Mouse (Mus musculus) telencephalon, adult 2 months (tissue): ENCODE measurements at regions not wholly inside any gene's neighbourhood (a gene's known extent, or its start where the extent isn't known, plus 50 kb on each side); places are given as distances from the start of the nearest gene placed in this dataset.
"Not testable (repeated sequence)": the region's sequence is repeated elsewhere in the genome, so short reads cannot be mapped to it uniquely, and the experiment has no call there.

Experiments
- DNase-seq: peaks from one replicate; pipeline ENCODE4 v3.0.0-alpha.2; 2011; ENCODE audit warnings: low read depth, low spot score

DNA sequence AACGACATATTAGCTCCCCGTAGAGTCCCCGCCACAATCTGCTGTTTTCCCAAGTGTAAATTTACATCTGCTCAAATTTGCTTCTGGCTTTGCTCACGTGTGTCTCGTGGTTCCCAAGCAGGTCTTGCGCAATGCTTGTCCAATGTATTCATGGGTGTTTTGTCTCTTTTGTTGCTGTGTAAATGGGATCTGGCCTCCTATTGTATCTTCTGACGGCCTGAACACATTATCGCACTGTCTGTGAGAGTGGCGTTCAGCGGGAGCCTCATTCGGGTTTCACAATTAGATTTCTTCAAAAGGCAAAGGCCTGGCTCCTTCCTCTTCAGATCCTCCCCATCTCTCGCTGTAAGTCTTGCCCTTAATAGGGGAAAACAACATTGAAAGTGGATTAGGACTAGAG, 274.5 kb downstream of the Fam19a5 start:
- DNase-seq = no peak

GRCm38 (mm10) chr15:87842097-87842496, 298.0 kb downstream of the Fam19a5 start:
- no peak for DNase-seq

DNA sequence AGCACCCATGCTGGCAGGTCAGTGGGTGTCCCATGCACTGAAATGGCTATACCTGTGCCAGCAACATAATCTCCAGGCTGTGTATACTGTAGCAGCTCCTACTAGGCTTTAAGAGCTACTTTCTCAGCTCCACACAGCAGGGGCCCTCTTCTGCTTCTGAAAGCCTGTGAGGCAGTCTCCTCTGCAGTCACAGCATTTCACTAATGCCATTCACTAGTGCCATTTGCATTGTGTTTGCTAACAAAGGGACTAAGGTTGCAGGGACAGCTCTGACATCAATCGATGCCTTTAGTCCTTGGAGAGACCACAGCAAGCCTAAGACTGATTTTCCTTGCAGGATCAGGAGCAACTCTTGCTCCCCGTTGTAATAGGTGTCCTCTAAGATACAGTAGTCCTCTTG, 315.0 kb downstream of the Fam19a5 start:
- no peak for DNase-seq

- DNase-seq = peak; percentile 6
Measured at GRCm38 (mm10) chr15:87876286-87876899, 332.3 kb downstream of the Fam19a5 start.

- DNase-seq = peak; percentile 17
Measured at GRCm38 (mm10) chr15:87890903-87891302, 346.8 kb downstream of the Fam19a5 start.

DNA sequence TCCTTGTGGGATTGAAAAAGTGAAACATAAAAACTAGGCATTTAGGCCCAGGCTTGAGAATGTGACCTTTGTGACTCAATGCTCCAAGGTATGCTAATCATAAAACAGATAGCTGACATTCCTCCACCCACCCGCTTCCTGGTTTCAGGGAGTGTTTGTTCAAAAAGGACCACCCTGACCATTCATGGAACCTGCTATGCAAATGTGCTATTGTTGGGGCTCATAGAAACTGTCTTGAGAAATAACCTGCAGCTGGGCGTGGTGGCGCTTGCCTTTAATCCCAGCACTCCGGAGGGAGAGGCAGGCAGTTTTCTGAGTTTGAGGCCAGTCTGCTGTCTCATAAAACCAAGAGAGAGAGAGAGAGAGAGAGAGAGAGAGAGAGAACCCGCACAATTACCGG, 350.8 kb downstream of the Fam19a5 start:
- not testable (repeated sequence) for DNase-seq

DNA sequence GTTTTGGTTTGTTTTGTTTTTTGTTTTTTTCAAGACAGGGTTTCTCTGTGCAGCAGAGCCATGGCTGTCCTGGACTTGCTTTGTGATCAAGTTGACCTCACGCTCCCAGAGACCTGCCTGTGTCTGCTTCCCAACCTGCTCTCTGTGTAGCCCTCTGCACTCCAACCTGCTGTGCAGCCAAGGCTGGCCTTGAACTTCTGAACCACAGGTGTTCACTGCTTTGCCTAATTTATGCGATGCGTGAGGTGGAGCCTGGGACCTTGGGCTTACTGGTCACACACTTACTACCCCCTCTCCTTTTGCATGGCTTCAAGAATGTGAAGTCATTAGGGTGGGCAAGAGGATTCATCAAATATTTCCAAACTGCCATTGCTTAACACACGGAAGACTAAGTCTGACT, 354.6 kb downstream of the Fam19a5 start:
- DNase-seq = no peak

DNA sequence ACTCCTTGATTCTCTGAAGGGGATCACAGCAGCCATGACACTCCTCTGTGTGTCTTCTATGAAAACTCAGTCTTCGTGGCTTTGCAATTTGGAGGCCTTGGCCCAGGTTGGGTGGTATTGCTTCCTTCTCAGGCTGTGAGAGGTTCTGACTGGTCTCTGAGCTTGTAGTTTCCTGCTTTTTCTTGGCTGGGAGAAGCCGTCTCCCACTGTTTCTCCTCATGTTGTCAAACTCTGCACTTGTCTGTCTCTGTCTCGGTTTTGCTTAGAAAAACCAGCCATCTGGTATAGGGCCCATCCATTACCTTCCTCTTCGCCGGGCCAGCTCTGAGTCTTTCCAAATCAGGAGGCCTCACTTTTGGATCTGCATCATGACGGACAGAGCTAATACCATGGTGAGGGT, 360.3 kb downstream of the Fam19a5 start:
- no peak for DNase-seq

DNA sequence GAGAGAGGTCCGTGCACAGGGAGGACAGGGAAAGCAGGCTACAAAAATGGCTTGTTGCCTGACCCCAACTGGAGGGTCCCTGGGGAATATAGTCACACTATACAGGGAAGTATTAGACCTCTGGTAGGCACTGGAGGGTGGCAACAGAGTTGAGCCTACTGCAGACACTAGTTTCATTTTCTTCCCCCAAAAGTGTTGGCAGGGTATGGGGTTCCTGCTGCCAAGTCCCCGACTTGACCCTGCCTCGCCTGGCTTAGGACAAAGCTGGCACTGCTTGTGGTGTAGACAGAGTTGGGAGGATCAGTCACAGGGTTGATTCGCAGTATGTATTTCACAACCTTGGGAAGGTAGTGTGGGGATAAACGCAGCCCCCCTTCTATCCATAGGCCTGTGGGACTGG, 362.2 kb downstream of the Fam19a5 start:
- no peak for DNase-seq

DNA sequence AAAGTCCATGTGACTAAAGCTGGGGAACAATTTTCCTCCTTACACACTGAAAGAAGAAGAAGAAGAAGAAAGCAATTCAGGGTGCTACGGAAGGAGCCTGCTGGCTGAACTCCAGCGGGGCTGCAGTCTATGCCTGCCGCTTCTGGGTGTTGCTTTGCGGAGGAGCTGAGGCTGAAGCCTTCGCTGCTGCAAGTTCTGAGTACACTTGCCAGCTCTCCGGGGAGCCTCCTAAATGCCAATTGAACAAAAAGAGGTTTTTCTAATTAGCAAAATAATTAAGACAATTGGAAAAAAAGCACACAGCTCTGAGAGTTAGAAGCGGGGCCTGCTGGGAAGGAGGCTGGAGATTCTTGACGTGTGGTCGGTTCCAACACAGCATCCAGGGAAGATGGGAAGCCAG, 378.0 kb downstream of the Fam19a5 start:
- peak; percentile 34 for DNase-seq

DNA sequence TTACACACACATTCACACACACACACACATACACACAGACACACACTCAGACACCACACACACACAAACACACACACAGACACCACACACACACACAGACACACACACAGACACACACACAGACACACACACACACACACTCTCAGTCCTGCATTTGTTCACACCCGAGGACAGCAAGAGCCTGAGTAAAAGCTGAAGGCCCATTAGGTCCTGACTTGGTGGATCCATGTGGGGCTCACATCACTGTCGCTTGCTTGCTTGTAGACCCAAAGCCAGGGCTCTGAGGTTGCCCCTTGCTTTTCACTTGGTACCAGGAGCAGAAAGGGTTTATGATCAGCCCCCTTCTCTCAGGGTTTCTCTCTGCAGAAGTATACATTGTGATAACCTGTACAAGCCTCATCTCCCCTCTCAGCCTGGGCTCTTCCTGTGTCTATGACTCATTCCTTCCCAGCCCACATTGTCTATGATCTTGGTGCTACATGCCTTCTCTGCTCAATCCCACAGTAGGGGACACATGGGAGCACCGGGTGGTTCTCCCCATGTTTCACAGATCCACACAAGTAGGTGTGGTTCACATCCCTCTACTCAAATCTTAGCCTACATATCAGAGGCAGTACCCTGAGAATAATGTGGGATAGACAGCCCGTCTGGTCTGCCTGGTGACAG, 378.8 kb downstream of the Fam19a5 start:
- DNase-seq = no peak

DNA sequence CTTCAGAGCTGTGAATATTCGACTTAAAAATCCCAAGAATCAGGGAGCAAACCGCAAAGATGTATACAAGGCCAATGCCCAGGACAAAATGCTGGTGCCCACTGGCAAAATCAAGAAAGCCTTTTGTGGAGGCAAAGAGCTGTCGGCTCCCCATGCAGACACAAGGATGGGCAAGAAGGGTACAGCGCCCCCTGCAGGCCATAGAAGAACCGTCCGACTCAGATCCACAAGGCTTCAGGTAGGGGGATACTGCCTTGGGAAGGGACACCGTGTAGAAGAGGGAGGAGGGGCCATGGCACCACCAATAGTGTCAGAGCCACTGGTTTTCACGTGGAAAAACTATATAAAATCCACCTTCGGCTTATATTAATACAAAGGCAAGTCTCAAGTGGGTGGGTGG, 379.8 kb downstream of the Fam19a5 start:
- DNase-seq = no peak

DNA sequence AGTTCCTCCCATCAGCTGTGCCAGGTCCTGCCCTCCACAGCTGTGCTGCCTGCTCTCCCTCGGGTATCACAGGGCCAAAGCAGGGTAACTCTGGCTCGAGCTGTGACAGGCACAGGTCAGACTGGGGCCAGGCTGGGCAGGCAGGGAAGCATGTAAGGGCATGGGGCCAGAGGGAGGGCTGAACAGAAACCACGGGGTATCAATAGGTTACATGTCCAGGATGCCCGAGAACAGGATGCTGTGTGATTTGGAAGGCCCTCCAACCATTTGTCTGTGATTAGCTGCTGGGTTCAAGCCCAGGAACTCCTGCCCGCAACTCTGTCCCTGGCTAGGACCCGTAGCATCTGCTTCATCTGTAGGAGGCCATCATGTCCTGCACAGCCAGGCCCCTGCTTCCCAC, 391.9 kb downstream of the Fam19a5 start:
- DNase-seq = no peak

DNA sequence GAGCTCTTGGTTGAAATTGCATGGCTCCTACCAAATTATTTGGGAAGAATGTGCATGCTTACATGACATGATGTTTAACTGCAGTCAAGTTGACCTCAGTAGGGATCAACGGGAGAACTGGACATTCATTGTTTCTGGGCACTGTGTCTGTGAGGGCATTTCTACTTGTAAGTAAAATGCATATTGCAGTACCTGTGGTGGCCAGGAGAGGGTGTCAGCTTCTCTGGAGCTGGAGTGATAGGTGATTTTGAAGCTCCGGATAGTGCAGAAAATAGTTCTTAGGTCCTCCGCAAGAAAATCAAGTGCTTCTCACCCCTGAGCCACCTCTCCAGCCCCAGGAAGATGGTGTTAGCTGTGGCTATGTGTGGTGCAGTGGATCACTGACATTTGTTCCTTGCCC, 396.7 kb downstream of the Fam19a5 start:
- peak; percentile 55 for DNase-seq

- no peak for DNase-seq
Measured at GRCm38 (mm10) chr15:87952531-87952930, 408.4 kb downstream of the Fam19a5 start.

DNA sequence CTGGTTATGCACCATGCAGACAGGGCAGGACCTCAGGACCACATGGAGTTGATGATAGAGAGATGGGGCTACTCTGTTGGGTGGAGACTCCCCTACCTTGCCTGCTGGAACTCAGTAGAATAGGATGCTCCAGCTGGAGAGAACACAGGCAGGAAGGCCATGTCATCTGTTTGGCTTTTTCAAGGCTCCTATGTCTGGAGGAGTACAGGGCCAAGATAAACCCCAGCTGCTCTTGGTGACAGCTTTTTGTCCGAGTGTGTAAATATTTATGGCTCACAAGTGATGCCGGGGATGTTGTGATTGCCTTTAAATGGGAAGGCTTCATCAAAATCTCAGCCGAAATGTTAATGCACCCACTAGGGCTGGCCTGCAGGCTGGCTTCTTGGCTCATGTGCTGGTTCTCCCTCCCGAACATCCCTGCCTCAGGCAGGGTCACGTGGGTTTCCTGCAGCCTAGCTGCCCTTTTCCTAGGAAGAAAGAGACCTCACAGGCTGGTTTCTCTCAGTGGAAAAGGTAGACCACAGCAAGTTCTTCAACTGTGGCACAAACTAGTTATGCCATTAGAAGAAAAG, 411.7 kb downstream of the Fam19a5 start:
- no peak for DNase-seq

DNA sequence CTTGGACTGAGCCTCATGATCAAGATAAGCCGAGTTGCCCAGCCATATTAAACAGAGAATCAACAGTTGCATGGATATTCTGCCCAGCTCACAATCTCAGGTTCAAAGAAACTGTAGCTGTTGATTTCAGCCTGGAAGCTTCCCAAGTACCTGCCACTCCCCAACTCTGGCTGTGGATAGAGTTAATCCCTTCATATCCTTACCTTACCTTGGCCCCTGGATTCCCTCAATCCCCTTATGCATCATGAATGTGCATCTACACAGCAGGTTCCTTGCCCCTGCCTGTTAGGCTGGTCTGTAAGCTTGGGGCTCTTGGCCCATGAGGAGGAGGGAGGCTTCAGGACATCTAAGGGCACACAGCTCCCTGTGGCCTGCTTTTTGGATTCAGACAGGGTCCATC, 414.8 kb downstream of the Fam19a5 start:
- no peak for DNase-seq

- no peak for DNase-seq
Measured at GRCm38 (mm10) chr15:87972641-87973040, 428.5 kb downstream of the Fam19a5 start.

DNA sequence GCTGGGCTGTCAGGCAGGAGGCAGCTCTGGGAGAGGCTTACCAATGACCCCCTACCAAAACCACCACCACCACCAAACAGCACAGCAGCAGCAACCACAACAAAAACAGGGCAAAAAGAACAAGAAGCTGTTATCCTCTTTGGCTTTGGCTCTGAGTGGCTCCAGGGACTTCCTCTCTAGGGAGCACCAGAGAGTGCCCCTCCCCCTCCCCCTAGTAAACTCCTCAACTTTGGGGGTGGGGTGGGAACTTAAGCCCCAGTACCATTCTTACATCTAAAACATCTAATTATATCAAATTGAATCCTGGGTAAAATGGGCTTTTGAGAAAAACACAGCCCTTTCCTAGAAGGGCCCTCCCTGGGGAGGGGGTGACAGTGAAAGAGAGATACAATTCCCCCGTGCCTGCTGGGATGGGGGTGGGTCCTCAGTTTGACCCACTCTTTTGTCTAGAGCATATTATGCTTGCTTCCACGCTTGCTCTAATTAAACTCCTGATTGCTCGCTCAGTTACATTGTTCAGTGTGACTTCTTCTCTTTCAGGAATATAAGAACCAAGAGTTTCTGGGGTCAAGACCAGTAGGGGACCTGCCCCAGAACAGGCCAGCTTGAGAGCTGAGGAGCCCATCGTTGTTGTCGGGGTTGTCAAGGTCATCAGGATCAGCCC, 443.4 kb downstream of the Fam19a5 start:
- no peak for DNase-seq

DNA sequence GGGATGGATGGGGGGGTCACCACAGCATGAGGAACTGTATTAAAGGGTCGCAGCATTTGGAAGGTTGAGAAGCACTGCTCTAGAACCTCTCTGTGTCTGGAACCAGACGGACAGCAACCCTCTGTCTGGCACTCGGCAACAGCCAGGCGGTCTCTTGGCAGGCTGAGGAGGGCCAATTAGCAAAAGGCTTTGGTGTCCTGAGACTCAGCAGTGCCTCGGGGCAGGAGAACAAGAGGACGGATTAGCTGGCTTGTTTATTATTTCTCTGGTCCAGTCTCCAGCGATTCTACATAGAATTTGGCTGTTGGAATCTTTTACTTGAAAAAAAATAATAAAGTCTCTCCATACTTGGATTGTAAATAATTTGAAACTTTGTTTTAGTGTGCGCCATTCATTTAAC, 450.4 kb downstream of the Fam19a5 start:
- DNase-seq = no peak

GRCm38 (mm10) chr15:88017076-88017475, 473.0 kb downstream of the Fam19a5 start:
- no peak for DNase-seq

DNA sequence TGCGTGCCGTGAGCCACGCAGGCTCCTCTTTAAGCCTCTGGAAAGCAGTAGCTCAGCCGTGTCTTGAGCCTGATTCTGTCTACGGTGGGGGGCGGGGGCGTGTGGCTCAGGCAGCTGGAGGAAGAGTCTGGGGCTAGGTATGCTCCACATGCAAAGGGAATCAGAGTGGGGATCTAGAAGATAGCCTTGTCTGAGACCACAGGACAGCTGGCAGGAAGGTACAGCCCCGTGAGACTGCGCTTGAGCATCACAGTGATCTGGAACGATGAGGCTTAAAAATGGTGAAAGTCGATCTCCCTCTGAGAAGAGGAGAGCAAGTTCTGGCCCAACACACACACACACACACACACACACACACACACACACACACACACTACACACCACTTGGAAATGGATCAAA, 488.7 kb downstream of the Fam19a5 start:
- no peak for DNase-seq

DNA sequence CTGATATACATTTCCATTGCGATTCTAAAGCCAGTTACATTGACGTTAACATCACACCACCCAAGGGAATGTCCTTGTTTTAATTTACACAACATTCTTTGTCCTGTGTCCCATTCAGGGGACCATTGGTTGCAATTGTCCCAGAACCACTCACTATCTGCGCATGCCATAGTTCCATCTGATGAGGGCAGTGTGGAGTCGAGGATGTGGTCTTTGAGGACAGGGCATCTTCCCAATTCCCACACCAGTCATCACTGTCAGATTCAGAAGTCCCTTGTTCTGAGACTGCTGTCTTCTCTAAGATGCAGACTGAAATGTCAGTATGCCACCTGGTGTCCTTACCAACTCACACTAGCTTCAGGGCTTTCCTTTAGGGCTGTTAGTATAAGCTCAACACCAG, 489.6 kb downstream of the Fam19a5 start:
- DNase-seq = no peak
